Mouse (Mus musculus): ENCODE results near the gene Wwc1. TPM values are rescaled to one million over a fixed set of nuclear protein-coding genes. Genes with fewer than 3 reads are reported as not detected.

Gene Wwc1
- total and polyA plus RNA-seq, 2 experiments from 2014 or later, result 13.8 to 21.2 TPM

DNA sequence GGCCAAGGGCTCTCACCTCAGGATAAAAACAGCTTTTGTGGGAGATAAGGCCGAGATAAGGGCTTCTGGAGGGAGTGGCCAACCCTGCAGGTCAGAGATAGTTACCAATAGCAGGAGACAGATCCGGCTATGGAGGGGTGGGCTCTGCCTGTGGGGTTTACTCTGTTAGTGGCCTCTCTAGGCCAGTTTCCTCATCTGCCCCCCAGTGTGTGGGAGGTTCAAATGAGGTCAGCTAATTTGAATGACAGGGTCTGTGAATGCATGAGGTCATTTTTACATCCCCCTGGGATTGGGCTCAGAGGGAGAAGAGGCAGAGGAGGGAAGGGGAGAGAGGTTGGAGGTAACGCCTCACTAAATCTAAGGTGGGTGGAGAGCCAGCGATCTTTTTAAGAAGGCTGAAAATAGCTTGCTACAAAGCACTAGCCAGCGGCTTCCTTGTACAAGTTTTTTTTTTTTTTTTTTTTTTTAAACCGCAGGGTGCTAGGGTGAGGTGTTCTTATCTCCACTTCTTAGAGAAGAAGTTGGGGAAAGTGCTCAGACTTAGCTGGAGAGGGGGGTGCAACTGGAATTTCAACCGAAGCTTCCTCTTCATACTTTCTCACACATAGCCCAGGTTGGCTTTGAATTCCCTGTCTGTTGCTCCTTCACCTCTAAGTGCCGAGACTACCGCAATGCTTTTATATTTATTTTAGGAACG, 20.4 kb upstream of the Wwc1 start:
- Histone ChIP-seq H3K27me3 (ENCODE audit: insufficient read depth, low read length) (no peaks in the 10 kb centered on the region), H3K36me3 (ENCODE audit: insufficient read depth) (no peaks in the 10 kb centered on the region), H3K4me2 (ENCODE audit: low read depth) (peak overlapping the region; percentile 44), H3K9ac (peak overlapping the region; percentile 18; the same call in 1 of the 2 replicates), H3K4me1 (ENCODE audit: insufficient read depth) (peaks cover 11% of the 10 kb centered on the region), H3K9me3 (ENCODE audit: low read length) (no peaks in the 10 kb centered on the region), H3K4me3 (ENCODE audit: low read depth, low read length) (peak overlapping the region; percentile 26), H3K27ac (ENCODE audit: low read depth, low read length) (0 out of 2 replicates have a peak overlapping the region, but pooled peaks have one; percentile 40)
- DNase-seq, result no peak
- ATAC-seq, result no peak; the same call in 1 of the 2 replicates
- TF ChIP-seq CTCF (IDR thresholded peaks at IDR 0.05; ENCODE audit: low read depth), result no peak
- WGBS, result 10% methylated on average over 10 of the region's 10 CpGs

- peak overlapping the region; percentile 40; the same call in 1 of the 2 replicates for H3K27ac ChIP-seq (ENCODE audit: low read depth, low read length)
- peaks cover 11% of the 10 kb centered on the region for H3K4me1 ChIP-seq (ENCODE audit: insufficient read depth)
- no peak overlapping the region for H3K4me3 ChIP-seq (ENCODE audit: low read depth, low read length)
- no peaks in the 10 kb centered on the region for H3K27me3 ChIP-seq (ENCODE audit: insufficient read depth, low read length)
- peak; percentile 42 for ATAC-seq
- TF ChIP-seq CTCF (IDR thresholded peaks at IDR 0.05; ENCODE audit: low read depth), result no peak
- H3K4me2 ChIP-seq (ENCODE audit: low read depth), result no peak overlapping the region
- 15% methylated on average over 4 of the region's 4 CpGs for WGBS
- 0 out of 2 replicates have a peak overlapping the region, but pooled peaks have one; percentile 18 for H3K9ac ChIP-seq
- peak; percentile 54 for DNase-seq
- no peaks in the 10 kb centered on the region for H3K9me3 ChIP-seq (ENCODE audit: low read length)
- H3K36me3 ChIP-seq (ENCODE audit: insufficient read depth), result no peaks in the 10 kb centered on the region
These were observed 19.7 kb upstream of the Wwc1 start for GRCm38 (mm10) chr11:36000038-36000437.

GRCm38 (mm10) chr11:35998048-35998447, 17.7 kb upstream of the Wwc1 start:
- no peaks in the 10 kb centered on the region for H3K27me3 ChIP-seq (ENCODE audit: insufficient read depth, low read length)
- H3K27ac ChIP-seq (ENCODE audit: low read depth, low read length), result no peak overlapping the region
- H3K9me3 ChIP-seq (ENCODE audit: low read length), result no peaks in the 10 kb centered on the region
- TF ChIP-seq CTCF (IDR thresholded peaks at IDR 0.05; ENCODE audit: low read depth), result no peak
- no peak overlapping the region for H3K4me3 ChIP-seq (ENCODE audit: low read depth, low read length)
- DNase-seq (no peak), ATAC-seq (no peak)
- H3K4me1 ChIP-seq (ENCODE audit: insufficient read depth), result peaks cover 11% of the 10 kb centered on the region
- no peaks in the 10 kb centered on the region for H3K36me3 ChIP-seq (ENCODE audit: insufficient read depth)
- 87% methylated on average over 12 of the region's 12 CpGs for WGBS
- H3K4me2 ChIP-seq (ENCODE audit: low read depth), result no peak overlapping the region
- no peak overlapping the region for H3K9ac ChIP-seq

GRCm38 (mm10) chr11:35995310-35995709, 15.0 kb upstream of the Wwc1 start:
- no peak for TF ChIP-seq CTCF (IDR thresholded peaks at IDR 0.05; ENCODE audit: low read depth)
- Histone ChIP-seq H3K36me3 (ENCODE audit: insufficient read depth) (no peaks in the 10 kb centered on the region), H3K27ac (ENCODE audit: low read depth, low read length) (no peak overlapping the region), H3K4me3 (ENCODE audit: low read depth, low read length) (no peak overlapping the region), H3K4me2 (ENCODE audit: low read depth) (no peak overlapping the region), H3K9ac (no peak overlapping the region), H3K27me3 (ENCODE audit: insufficient read depth, low read length) (no peaks in the 10 kb centered on the region), H3K9me3 (ENCODE audit: low read length) (no peaks in the 10 kb centered on the region), H3K4me1 (ENCODE audit: insufficient read depth) (peaks cover 9% of the 10 kb centered on the region)
- DNase-seq (no peak), ATAC-seq (no peak)

GRCm38 (mm10) chr11:35991846-35992245, 11.5 kb upstream of the Wwc1 start:
- Histone ChIP-seq H3K9me3 (ENCODE audit: low read length) (no peaks in the 10 kb centered on the region), H3K4me2 (ENCODE audit: low read depth) (no peak overlapping the region), H3K4me1 (ENCODE audit: insufficient read depth) (0 out of 2 replicates have a peak, but pooled peaks cover 3% of the 10 kb centered on the region), H3K27me3 (ENCODE audit: insufficient read depth, low read length) (no peaks in the 10 kb centered on the region), H3K36me3 (ENCODE audit: insufficient read depth) (no peaks in the 10 kb centered on the region), H3K4me3 (ENCODE audit: low read depth, low read length) (no peak overlapping the region), H3K27ac (ENCODE audit: low read depth, low read length) (no peak overlapping the region), H3K9ac (no peak overlapping the region)
- TF ChIP-seq CTCF (IDR thresholded peaks at IDR 0.05; ENCODE audit: low read depth), result no peak
- DNase-seq, result peak; percentile 70
- ATAC-seq, result peak; percentile 53
- 62% methylated on average over 2 of the region's 2 CpGs for WGBS

GRCm38 (mm10) chr11:35989967-35990366, 9.6 kb upstream of the Wwc1 start:
- DNase-seq, result no peak
- Histone ChIP-seq H3K4me3 (ENCODE audit: low read depth, low read length) (no peak overlapping the region), H3K27ac (ENCODE audit: low read depth, low read length) (no peak overlapping the region), H3K27me3 (ENCODE audit: insufficient read depth, low read length) (no peaks in the 10 kb centered on the region), H3K9ac (no peak overlapping the region), H3K9me3 (ENCODE audit: low read length) (no peaks in the 10 kb centered on the region), H3K4me1 (ENCODE audit: insufficient read depth) (peaks cover 11% of the 10 kb centered on the region; the same call in 1 of the 2 replicates), H3K4me2 (ENCODE audit: low read depth) (no peak overlapping the region), H3K36me3 (ENCODE audit: insufficient read depth) (no peaks in the 10 kb centered on the region)
- ATAC-seq, result no peak
- 30% methylated on average over 4 of the region's 4 CpGs for WGBS
- TF ChIP-seq CTCF (IDR thresholded peaks at IDR 0.05; ENCODE audit: low read depth), result no peak

DNA sequence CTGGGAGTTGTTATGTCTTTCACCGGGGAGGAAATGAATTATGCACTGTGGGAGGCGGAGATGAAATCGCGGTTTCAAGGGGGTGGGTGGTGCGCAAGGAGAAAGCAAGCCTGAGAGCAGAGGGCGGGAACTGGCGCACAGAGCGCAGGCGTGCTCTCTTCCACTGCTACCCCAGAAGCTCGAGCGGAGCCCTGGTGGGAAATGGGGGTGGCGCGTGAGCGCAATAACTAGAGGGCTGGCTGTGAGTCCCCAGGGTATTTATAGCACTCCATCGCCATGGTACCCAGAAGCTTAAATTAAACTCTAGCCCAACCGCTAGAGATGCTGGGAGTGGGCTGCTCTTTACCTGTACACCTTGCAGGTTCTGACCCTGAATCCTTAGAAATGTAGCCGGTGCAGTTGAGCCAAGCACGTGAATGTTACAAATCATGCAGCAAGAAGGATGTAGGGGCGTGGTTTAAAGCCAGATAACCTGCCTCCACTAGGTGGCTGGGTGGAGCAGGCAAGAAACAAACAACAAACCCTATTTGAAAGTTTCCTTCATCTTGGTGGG, 5.6 kb upstream of the Wwc1 start:
- 3% methylated on average over 19 of the region's 19 CpGs for WGBS
- DNase-seq (peak; percentile 84), ATAC-seq (peak; percentile 97)
- H3K4me2 ChIP-seq (ENCODE audit: low read depth), result peak overlapping the region; percentile 48
- no peaks in the 10 kb centered on the region for H3K27me3 ChIP-seq (ENCODE audit: insufficient read depth, low read length)
- TF ChIP-seq CTCF (IDR thresholded peaks at IDR 0.05; ENCODE audit: low read depth), result peak; percentile 41
- H3K27ac ChIP-seq (ENCODE audit: low read depth, low read length), result peak overlapping the region; percentile 59
- H3K4me1 ChIP-seq (ENCODE audit: insufficient read depth), result peaks cover 7% of the 10 kb centered on the region; the same call in 1 of the 2 replicates
- H3K9ac ChIP-seq, result peak overlapping the region; percentile 51
- H3K9me3 ChIP-seq (ENCODE audit: low read length), result no peaks in the 10 kb centered on the region
- H3K4me3 ChIP-seq (ENCODE audit: low read depth, low read length), result peak overlapping the region; percentile 26
- no peaks in the 10 kb centered on the region for H3K36me3 ChIP-seq (ENCODE audit: insufficient read depth)
